Mouse (Mus musculus) cortical plate, adult 2 months (tissue): ENCODE results near the gene Adgrv1.

ENCODE experiments used
- CTCF ChIP-seq: fragments of 200-500 bp; IDR thresholded peaks from 2 replicates; pipeline ENCODE4 v1.5.1; 2011; ENCODE audit warnings: mild to moderate bottlenecking, control low read depth, low read length; ENCODE audit not compliant: insufficient read depth; ENCODE audit errors: extremely low read depth
- POLR2A ChIP-seq: fragments of 200-500 bp; IDR thresholded peaks from 2 replicates; pipeline ENCODE4 v1.6.1; 2011; ENCODE audit warnings: mild to moderate bottlenecking, low read length, control low read depth; ENCODE audit not compliant: insufficient read depth; ENCODE audit errors: extremely low read depth

GRCm38 (mm10) chr13:81125846-81126245, 507.1 kb downstream of the Adgrv1 start:
- TF ChIP-seq POLR2A (no peak), CTCF (no peak)
